ENCODE assay signal across 23 mouse cellular contexts in genomic region chr6:49009665-49010064, GRCm38 (mm10). TPM values are rescaled to one million over a fixed set of nuclear protein-coding genes. Genes with fewer than 3 reads are reported as not detected.
DNase-seq lines count a peak whose midpoint lies in the region; ATAC-seq and TF ChIP-seq lines count a peak whose summit lies in the region.
"Had no signal": no experiment of that assay in that cellular context is flagged by ENCODE, and none has a peak within 500 bp of the region (broad histone marks: within the 10 kb centered on the region; RNA-seq: fewer than 3 reads in every experiment).

No protein-coding gene starts in this region.

- ATAC-seq in intestine, postnatal 0 days = no peak
- no peak for ATAC-seq in intestine, embryonic 15.5 days
- ATAC-seq in midbrain, postnatal 0 days (ENCODE audit: low FRiP score) = no peak
- ATAC-seq in midbrain, embryonic 11.5 days (ENCODE audit: low FRiP score) = no peak
- no peak for ATAC-seq in hindbrain, embryonic 13.5 days (ENCODE audit: low FRiP score)
- ATAC-seq: activated CD4-positive, CD25-positive, alpha-beta regulatory T cell, adult 4 months; midbrain, embryonic 15.5 days had no signal

- no peaks in the 10 kb centered on the region for H3K27me3 ChIP-seq in intestine, postnatal 0 days (replicated peaks; ENCODE audit: control insufficient read depth, insufficient read depth, low read length)
- H3K27me3 ChIP-seq in intestine, embryonic 15.5 days (replicated peaks) = no peaks in the 10 kb centered on the region
- no peaks in the 10 kb centered on the region for H3K27me3 ChIP-seq in midbrain, postnatal 0 days (ENCODE audit: insufficient read depth, low read length)
- H3K27me3 ChIP-seq in midbrain, embryonic 11.5 days (ENCODE audit: control insufficient read depth, insufficient read depth, low read length) = no peaks in the 10 kb centered on the region
- H3K27me3 ChIP-seq in splenic B cell, adult 2 months (ENCODE audit: control insufficient read depth, insufficient read depth, low read length, poor library complexity, severe bottlenecking) = no peaks in the 10 kb centered on the region
- H3K27me3 ChIP-seq in hindbrain, embryonic 13.5 days = peaks cover 7% of the 10 kb centered on the region; the same call in 1 of the 2 replicates
- H3K27me3 ChIP-seq: midbrain, embryonic 15.5 days had no signal

- no peak overlapping the region for H3K9ac ChIP-seq in intestine, postnatal 0 days (ENCODE audit: low read depth, low read length)
- no peak overlapping the region for H3K9ac ChIP-seq in intestine, embryonic 15.5 days
- H3K9ac ChIP-seq in midbrain, postnatal 0 days (replicated peaks; ENCODE audit: low read length, poor library complexity, severe bottlenecking) = no peak overlapping the region
- H3K9ac ChIP-seq in midbrain, embryonic 11.5 days (ENCODE audit: low read length) = no peak overlapping the region
- H3K9ac ChIP-seq in hindbrain, embryonic 13.5 days = no peak overlapping the region
- H3K9ac ChIP-seq: midbrain, embryonic 15.5 days had no signal

- H3K4me3 ChIP-seq in intestine, postnatal 0 days (ENCODE audit: low read depth, low read length) = no peak overlapping the region
- H3K4me3 ChIP-seq in intestine, embryonic 15.5 days (replicated peaks) = no peak overlapping the region
- no peak overlapping the region for H3K4me3 ChIP-seq in midbrain, postnatal 0 days (ENCODE audit: low read depth, low read length)
- no peak overlapping the region for H3K4me3 ChIP-seq in midbrain, embryonic 11.5 days (ENCODE audit: low read depth, low read length)
- no peak overlapping the region for H3K4me3 ChIP-seq in hindbrain, embryonic 13.5 days
- H3K4me3 ChIP-seq: midbrain, embryonic 15.5 days had no signal

- no peaks in the 10 kb centered on the region for H3K9me3 ChIP-seq in intestine, postnatal 0 days (ENCODE audit: control insufficient read depth)
- no peaks in the 10 kb centered on the region for H3K9me3 ChIP-seq in intestine, embryonic 15.5 days
- H3K9me3 ChIP-seq in midbrain, postnatal 0 days (ENCODE audit: low read length) = no peaks in the 10 kb centered on the region
- no peaks in the 10 kb centered on the region; the same call in 1 of the 2 replicates for H3K9me3 ChIP-seq in midbrain, embryonic 11.5 days (ENCODE audit: control insufficient read depth, low read length)
- H3K9me3 ChIP-seq in hindbrain, embryonic 13.5 days = peaks cover 5% of the 10 kb centered on the region; the same call in 1 of the 2 replicates
- H3K9me3 ChIP-seq: midbrain, embryonic 15.5 days had no signal

- no peaks in the 10 kb centered on the region for H3K36me3 ChIP-seq in intestine, postnatal 0 days (ENCODE audit: control insufficient read depth, insufficient read depth)
- H3K36me3 ChIP-seq in intestine, embryonic 15.5 days = no peaks in the 10 kb centered on the region
- no peaks in the 10 kb centered on the region for H3K36me3 ChIP-seq in midbrain, postnatal 0 days (ENCODE audit: insufficient read depth, low read length)
- H3K36me3 ChIP-seq in midbrain, embryonic 11.5 days (ENCODE audit: control insufficient read depth, insufficient read depth, low read length) = no peaks in the 10 kb centered on the region
- H3K36me3 ChIP-seq in splenic B cell, adult 2 months (ENCODE audit: control insufficient read depth, insufficient read depth, low read length, poor library complexity, severe bottlenecking) = no peaks in the 10 kb centered on the region
- H3K36me3 ChIP-seq in hindbrain, embryonic 13.5 days = no peaks in the 10 kb centered on the region
- H3K36me3 ChIP-seq: hindbrain, embryonic 10.5 days; midbrain, embryonic 15.5 days had no signal

- no peaks in the 10 kb centered on the region; the same call in 1 of the 2 replicates for H3K4me1 ChIP-seq in intestine, postnatal 0 days (replicated peaks; ENCODE audit: control insufficient read depth, insufficient read depth, low read length)
- H3K4me1 ChIP-seq in intestine, embryonic 15.5 days (replicated peaks) = 0 out of 2 replicates have a peak, but pooled peaks cover 3% of the 10 kb centered on the region
- no peaks in the 10 kb centered on the region; the same call in 1 of the 2 replicates for H3K4me1 ChIP-seq in midbrain, postnatal 0 days (ENCODE audit: insufficient read depth, low read length)
- H3K4me1 ChIP-seq in midbrain, embryonic 11.5 days (ENCODE audit: control insufficient read depth, insufficient read depth, low read length) = no peaks in the 10 kb centered on the region
- H3K4me1 ChIP-seq in hindbrain, embryonic 13.5 days (replicated peaks) = peaks cover 9% of the 10 kb centered on the region; the same call in 1 of the 2 replicates

- WGBS in intestine, postnatal 0 days = 90% methylated on average over 1 of the region's 1 CpGs
- WGBS in intestine, embryonic 15.5 days = 94% methylated on average over 1 of the region's 1 CpGs
- WGBS in midbrain, postnatal 0 days = 93% methylated on average over 1 of the region's 1 CpGs
- 78% methylated on average over 1 of the region's 1 CpGs for WGBS in midbrain, embryonic 11.5 days
- WGBS in hindbrain, embryonic 13.5 days = 90% methylated on average over 1 of the region's 1 CpGs

- no peak overlapping the region for H3K27ac ChIP-seq in intestine, postnatal 0 days (ENCODE audit: low read depth, low read length)
- no peak overlapping the region for H3K27ac ChIP-seq in intestine, embryonic 15.5 days
- no peak overlapping the region for H3K27ac ChIP-seq in midbrain, postnatal 0 days (ENCODE audit: low read depth, low read length)
- H3K27ac ChIP-seq in midbrain, embryonic 11.5 days (ENCODE audit: low read depth, low read length) = no peak overlapping the region
- H3K27ac ChIP-seq in hindbrain, embryonic 13.5 days = no peak overlapping the region
- H3K27ac ChIP-seq: hindbrain, embryonic 10.5 days; midbrain, embryonic 15.5 days had no signal

- no peak for DNase-seq in midbrain, postnatal 0 days (ENCODE audit: low spot score)
- no peak for DNase-seq in midbrain, embryonic 11.5 days (ENCODE audit: low spot score, missing footprints)
- peak; percentile 33 for DNase-seq in NIH3T3 (ENCODE audit: low read depth)
- DNase-seq in splenic B cell, adult 2 months (ENCODE audit: low read depth, low spot score) = peak; percentile 19
- DNase-seq: cerebellum, adult 11 months; kidney, adult 18-20 months; lung, postnatal 4 days had no signal

- peak; percentile 49; the same call in 1 of the 2 replicates for TF ChIP-seq CTCF in intestine, postnatal 0 days (IDR thresholded peaks at IDR 0.05; ENCODE audit: low read depth)
- peak; percentile 46 for TF ChIP-seq CTCF in midbrain, postnatal 0 days (IDR thresholded peaks at IDR 0.05)

- H3K4me2 ChIP-seq in intestine, postnatal 0 days (replicated peaks; ENCODE audit: low read depth) = no peak overlapping the region
- H3K4me2 ChIP-seq in intestine, embryonic 15.5 days (replicated peaks) = no peak overlapping the region
- H3K4me2 ChIP-seq in midbrain, postnatal 0 days (ENCODE audit: low read depth, low read length, poor library complexity, severe bottlenecking) = no peak overlapping the region
- H3K4me2 ChIP-seq in midbrain, embryonic 11.5 days = no peak overlapping the region
- H3K4me2 ChIP-seq in hindbrain, embryonic 13.5 days = no peak overlapping the region
- H3K4me2 ChIP-seq: liver, embryonic 11.5 days had no signal

RNA-seq across cellular contexts. Expression of gene Svs1, which starts 23.0 kb away (rescaled TPM):
- not detected in 2 replicates for polyA plus RNA-seq in intestine, postnatal 0 days (2015; fragmentation: Nextera tagmentation; extraction: Ambion mirVana)
- not detected in 2 replicates for polyA plus RNA-seq in intestine, embryonic 15.5 days (2015; fragmentation: Nextera tagmentation; extraction: Ambion mirVana)
- total RNA-seq in midbrain, postnatal 0 days (2014; rRNA removed) = not detected in 2 replicates
- polyA plus RNA-seq in midbrain, postnatal 0 days (2015; fragmentation: Nextera tagmentation; extraction: Ambion mirVana) = not detected in 2 replicates
- not detected in 2 replicates for polyA plus RNA-seq in midbrain, embryonic 11.5 days (2014; fragmentation: Nextera tagmentation; extraction: Ambion mirVana)
- polyA plus RNA-seq in hindbrain, embryonic 13.5 days (2015; fragmentation: Nextera tagmentation; extraction: Ambion mirVana) = not detected in 2 replicates
- total RNA-seq: gastrocnemius, adult 18-20 months; left cerebral cortex, adult 8-10 months had no signal
- polyA plus RNA-seq: activated CD4-positive, CD25-positive, alpha-beta regulatory T cell, adult 4 months; embryonic facial prominence, embryonic 14.5 days; forebrain, embryonic 11.5 days; heart, embryonic 11.5 days; hindbrain, embryonic 10.5 days; liver, embryonic 11.5 days; midbrain, embryonic 15.5 days; neural tube, embryonic 14.5 days; spleen, adult 2 months; testis, adult 2 months had no signal

RNA-seq across cellular contexts. Expression of gene Gpnmb, which starts 26.7 kb away (rescaled TPM):
- 1.0 and 1.2 TPM in 2 replicates for polyA plus RNA-seq in intestine, postnatal 0 days (2015; fragmentation: Nextera tagmentation; extraction: Ambion mirVana)
- polyA plus RNA-seq in intestine, embryonic 15.5 days (2015; fragmentation: Nextera tagmentation; extraction: Ambion mirVana) = 0.13 and 0.20 TPM in 2 replicates
- 0.38 and 1.5 TPM in 2 replicates for total RNA-seq in midbrain, postnatal 0 days (2014; rRNA removed)
- 0.40 and 0.77 TPM in 2 replicates for polyA plus RNA-seq in midbrain, postnatal 0 days (2015; fragmentation: Nextera tagmentation; extraction: Ambion mirVana)
- 0.74 and 0.94 TPM in 2 replicates for polyA plus RNA-seq in midbrain, embryonic 11.5 days (2014; fragmentation: Nextera tagmentation; extraction: Ambion mirVana)
- polyA plus RNA-seq in hindbrain, embryonic 13.5 days (2015; fragmentation: Nextera tagmentation; extraction: Ambion mirVana) = 0.12 and 0.16 TPM in 2 replicates

RNA-seq across cellular contexts. Expression of gene Doxl2, which starts 34.9 kb away (rescaled TPM):
- not detected in 2 replicates for polyA plus RNA-seq in intestine, postnatal 0 days (2015; fragmentation: Nextera tagmentation; extraction: Ambion mirVana)
- polyA plus RNA-seq in intestine, embryonic 15.5 days (2015; fragmentation: Nextera tagmentation; extraction: Ambion mirVana) = not detected in 2 replicates
- total RNA-seq in midbrain, postnatal 0 days (2014; rRNA removed) = not detected in 2 replicates
- not detected in 2 replicates for polyA plus RNA-seq in midbrain, postnatal 0 days (2015; fragmentation: Nextera tagmentation; extraction: Ambion mirVana)
- not detected in 2 replicates for polyA plus RNA-seq in midbrain, embryonic 11.5 days (2014; fragmentation: Nextera tagmentation; extraction: Ambion mirVana)
- not detected in 2 replicates for polyA plus RNA-seq in hindbrain, embryonic 13.5 days (2015; fragmentation: Nextera tagmentation; extraction: Ambion mirVana)
- total RNA-seq: adrenal gland, postnatal 4 days; gastrocnemius, adult 18-20 months; left cerebral cortex, adult 8-10 months had no signal
- polyA plus RNA-seq: embryonic facial prominence, embryonic 14.5 days; forebrain, embryonic 11.5 days; heart, embryonic 11.5 days; hindbrain, embryonic 10.5 days; liver, embryonic 11.5 days; midbrain, embryonic 15.5 days; neural tube, embryonic 14.5 days; testis, adult 2 months had no signal

Comparison
In these comparisons a context has a peak if more than half of its experiments do, and no peak if none do; other contexts are left out.
1. DNase-seq: peak in NIH3T3 (single experiment) and splenic B cell, adult 2 months (single experiment); none in midbrain, postnatal 0 days (single experiment) and midbrain, embryonic 11.5 days (single experiment).